Mouse (Mus musculus): ENCODE data around the gene Sst. TPM values are rescaled to one million over a fixed set of nuclear protein-coding genes. Genes with fewer than 3 reads are reported as not detected.

Gene Sst
- polyA plus RNA-seq, 2 experiments: 10.9 to 13.4 TPM

DNA sequence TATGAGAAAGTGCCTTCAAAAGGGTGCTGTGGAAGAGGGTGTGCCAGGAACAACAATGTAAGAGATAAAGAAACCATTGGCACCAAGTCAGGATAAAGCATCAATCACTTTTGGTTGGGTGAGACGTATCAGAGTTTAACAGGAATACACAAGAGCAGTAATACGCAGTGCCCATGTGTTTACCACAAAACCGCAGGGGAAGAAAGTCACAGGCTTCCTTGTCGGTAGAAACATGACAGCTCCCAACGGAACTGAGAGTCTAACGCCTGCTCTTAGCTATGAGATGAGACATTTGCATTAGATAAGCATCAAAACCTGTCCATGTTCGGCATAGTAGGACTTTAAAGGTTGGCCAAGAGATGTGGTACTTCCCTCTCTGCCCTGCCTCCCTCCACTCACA is 46.1 kb downstream of the Sst start:
- Histone ChIP-seq H3K36me3 (ENCODE audit: control insufficient read depth, insufficient read depth, low read length) (no peaks in the 10 kb centered on the region), H3K4me1 (ENCODE audit: control insufficient read depth, insufficient read depth, low read length) (no peaks in the 10 kb centered on the region), H3K9ac (ENCODE audit: low read depth, low read length, severe bottlenecking) (no peak overlapping the region), H3K4me3 (replicated peaks; ENCODE audit: low read length) (no peak overlapping the region), H3K27me3 (ENCODE audit: control insufficient read depth, insufficient read depth, low read length) (no peaks in the 10 kb centered on the region), H3K9me3 (ENCODE audit: control insufficient read depth, low read length) (no peaks in the 10 kb centered on the region), H3K4me2 (replicated peaks; ENCODE audit: low read depth, low read length, severe bottlenecking) (no peak overlapping the region), H3K27ac (replicated peaks; ENCODE audit: low read depth, low read length) (no peak overlapping the region)
- DNase-seq (ENCODE audit: low spot score): no peak
- ATAC-seq (ENCODE audit: low FRiP score, low read depth): no peak
- WGBS: 93% methylated on average over 7 of the region's 7 CpGs
- TF ChIP-seq POLR2A (IDR thresholded peaks at IDR 0.05; ENCODE audit: borderline replicate concordance, extremely low read depth, insufficient read depth, insufficient read length): no peak

DNA sequence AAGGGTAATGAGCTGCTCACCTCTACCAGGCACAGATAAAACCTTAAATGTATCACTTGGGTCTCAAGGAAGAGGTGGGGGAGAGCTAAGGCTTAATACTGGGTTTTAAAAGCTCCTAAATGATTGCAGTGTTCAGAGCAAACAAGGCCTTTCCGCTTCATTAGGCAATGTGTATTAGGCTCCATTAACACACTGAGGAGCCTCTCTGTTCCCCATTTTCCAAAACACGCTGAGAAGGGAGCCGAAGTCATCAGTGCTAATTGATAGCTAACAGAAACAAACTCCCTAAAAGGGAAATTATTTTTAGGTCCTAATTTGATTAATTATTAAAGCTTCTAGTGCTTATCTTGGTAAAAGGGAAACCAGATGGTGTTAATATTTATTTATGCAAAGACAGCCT is 48.1 kb downstream of the Sst start:
- DNase-seq (ENCODE audit: low spot score): no peak
- no peak overlapping the region for H3K4me2 ChIP-seq (replicated peaks; ENCODE audit: low read depth, low read length, severe bottlenecking)
- H3K27me3 ChIP-seq (ENCODE audit: control insufficient read depth, insufficient read depth, low read length): no peaks in the 10 kb centered on the region
- ATAC-seq (ENCODE audit: low FRiP score, low read depth): no peak
- no peak overlapping the region for H3K9ac ChIP-seq (ENCODE audit: low read depth, low read length, severe bottlenecking)
- no peak overlapping the region for H3K4me3 ChIP-seq (replicated peaks; ENCODE audit: low read length)
- H3K9me3 ChIP-seq (ENCODE audit: control insufficient read depth, low read length): no peaks in the 10 kb centered on the region
- no peaks in the 10 kb centered on the region for H3K36me3 ChIP-seq (ENCODE audit: control insufficient read depth, insufficient read depth, low read length)
- no peaks in the 10 kb centered on the region for H3K4me1 ChIP-seq (ENCODE audit: control insufficient read depth, insufficient read depth, low read length)
- TF ChIP-seq POLR2A (IDR thresholded peaks at IDR 0.05; ENCODE audit: borderline replicate concordance, extremely low read depth, insufficient read depth, insufficient read length): no peak
- 58% methylated on average over 3 of the region's 3 CpGs for WGBS
- no peak overlapping the region for H3K27ac ChIP-seq (replicated peaks; ENCODE audit: low read depth, low read length)

Other genes starting within 250 kb of the Sst start
- gene Rtp2, start 41.4 kb upstream of the Sst start, polyA plus RNA-seq (2012; rRNA removed): not detected in 2 replicates
- gene Rtp2, start 41.4 kb upstream of the Sst start, polyA plus RNA-seq (2014; fragmentation: Nextera tagmentation; extraction: Ambion mirVana): not detected in 2 replicates
- gene Gm37419, start 97.5 kb upstream of the Sst start, polyA plus RNA-seq (2012; rRNA removed): not detected in 2 replicates
- not detected in 2 replicates for gene Gm37419, start 97.5 kb upstream of the Sst start, polyA plus RNA-seq (2014; fragmentation: Nextera tagmentation; extraction: Ambion mirVana)
- gene Bcl6, start 97.9 kb upstream of the Sst start, polyA plus RNA-seq (2012; rRNA removed): 10.8 and 11.9 TPM in 2 replicates
- gene Bcl6, start 97.9 kb upstream of the Sst start, polyA plus RNA-seq (2014; fragmentation: Nextera tagmentation; extraction: Ambion mirVana): 2.5 and 2.7 TPM in 2 replicates